Mouse (Mus musculus): ENCODE measurements around the gene Dpp9.

DNA sequence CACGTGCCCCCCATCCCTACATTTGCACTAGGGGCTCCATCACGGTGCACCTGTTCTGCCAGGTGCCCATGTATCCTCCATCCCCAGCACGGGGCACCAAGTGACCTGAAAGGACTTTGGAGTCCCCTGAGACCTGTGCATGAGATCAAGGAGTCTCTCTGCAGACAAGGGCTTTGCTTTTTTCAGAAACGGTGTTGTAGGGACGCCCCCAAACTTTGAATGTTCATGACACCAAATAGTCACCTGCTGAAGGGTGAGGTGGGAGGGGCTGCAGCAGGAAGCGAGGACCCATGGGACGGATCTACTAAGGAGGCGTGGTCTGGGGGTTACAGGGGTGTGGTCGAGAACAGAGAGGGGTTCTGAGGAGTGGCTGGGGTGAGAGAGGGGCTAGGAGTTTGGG, 70.4 kb downstream of the Dpp9 start:
- TF ChIP-seq POLR2A (IDR thresholded peaks at IDR 0.05; ENCODE audit: borderline replicate concordance, insufficient read depth, low read length) (no peak), CTCF (IDR thresholded peaks at IDR 0.05; ENCODE audit: borderline replicate concordance, insufficient read depth, low read depth, low read length) (no peak)
